9 mouse cellular contexts compared by ENCODE assay signal in the genomic region with DNA sequence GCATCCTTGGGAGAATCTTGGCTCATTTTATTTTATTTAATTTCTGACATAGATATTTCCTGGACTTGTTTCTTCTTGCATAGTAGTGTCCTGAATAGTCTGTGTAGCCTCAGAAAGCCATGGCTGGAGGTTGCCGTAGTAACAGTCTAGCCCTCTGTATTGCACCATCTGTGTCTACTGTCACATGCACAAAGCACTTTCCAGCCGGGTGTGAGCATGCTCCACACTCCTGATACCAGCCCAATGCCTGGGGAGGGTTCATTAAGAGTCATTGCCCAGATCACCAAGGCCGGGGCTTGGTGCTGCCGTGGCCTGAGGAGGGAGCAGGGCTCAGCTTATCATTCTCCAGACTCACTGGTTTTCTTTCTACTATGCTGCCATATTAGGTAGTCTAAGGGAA.
DNase-seq lines count a peak whose midpoint lies in the region; ATAC-seq and TF ChIP-seq lines count a peak whose summit lies in the region.
"Had no signal": no experiment of that assay in that cellular context is flagged by ENCODE, and none has a peak within 500 bp of the region (broad histone marks: within the 10 kb centered on the region; RNA-seq: fewer than 3 reads in every experiment).

No protein-coding gene starts in this region.

- 22% methylated on average over 4 of the region's 4 CpGs for WGBS in forebrain, embryonic 16.5 days

- H3K4me1 ChIP-seq in forebrain, embryonic 16.5 days (replicated peaks; ENCODE audit: control insufficient read depth, insufficient read depth, low read length) = peaks cover 4% of the 10 kb centered on the region

- no peak overlapping the region for H3K9ac ChIP-seq in forebrain, embryonic 16.5 days (replicated peaks; ENCODE audit: low read depth, low read length)

- H3K4me3 ChIP-seq in forebrain, embryonic 16.5 days (replicated peaks; ENCODE audit: low read length) = no peak overlapping the region

- ATAC-seq in Patski = peak; percentile 55
- ATAC-seq in forebrain, embryonic 16.5 days = peak; percentile 93
- peak; percentile 49 for ATAC-seq in megakaryocyte progenitor cell, adult 5-6 weeks (replicated peaks; ENCODE audit: poor library complexity)

- H3K9me3 ChIP-seq in forebrain, embryonic 16.5 days (ENCODE audit: control insufficient read depth, low read length) = no peaks in the 10 kb centered on the region

- TF ChIP-seq CTCF in Patski (IDR thresholded peaks at IDR 0.05) = no peak

- POLR2A ChIA-PET in Patski (lab: Charles Lee) = interaction anchor here (1.8 kb wide), 1 partner anchor 73 kb away, joined by 10 read pairs; a partner anchor contains a TSS

- peak; percentile 48 for DNase-seq in adrenal gland, adult 8-10 months
- DNase-seq in adrenal gland, adult 18-20 months (ENCODE audit: low spot score in 2 of 2) = no peak
- no peak for DNase-seq in Patski (ENCODE audit: low read depth, low spot score)
- DNase-seq in T-cell, adult 2 months (ENCODE audit: low spot score) = no peak
- DNase-seq in thymus, postnatal 4 days = no peak
- DNase-seq in right cerebral cortex, adult 18-20 months = no peak
- DNase-seq: heart, postnatal 4 days had no signal

- no peak overlapping the region for H3K27ac ChIP-seq in forebrain, embryonic 16.5 days (ENCODE audit: low read length)

- CTCF ChIA-PET in Patski (lab: Charles Lee) = interaction anchor here (0.7 to 2.5 kb wide), 7 partner anchors 8 to 178 kb away, joined by 3 to 13 read pairs (median 5); a partner anchor contains a TSS

- no peaks in the 10 kb centered on the region for H3K36me3 ChIP-seq in forebrain, embryonic 16.5 days (ENCODE audit: control insufficient read depth, insufficient read depth)

- in situ Hi-C loops in Patski (cut with MboI; ENCODE audit: low pct_unique_long_range_greater_than_20kb) = loop anchor here (10.0 kb wide), 1 partner anchor 471 kb away; no protein-coding TSS in a partner anchor

- no peaks in the 10 kb centered on the region for H3K27me3 ChIP-seq in Patski
- H3K27me3 ChIP-seq in forebrain, embryonic 16.5 days (replicated peaks; ENCODE audit: control insufficient read depth, insufficient read depth, low read length) = no peaks in the 10 kb centered on the region

- no peak overlapping the region for H3K4me2 ChIP-seq in forebrain, embryonic 16.5 days (ENCODE audit: low read length)
